Mouse (Mus musculus) adrenal gland, postnatal 10 days (tissue): ENCODE data around the gene 1810010H24Rik. TPM values are rescaled to one million over a fixed set of nuclear protein-coding genes. Genes with fewer than 3 reads are reported as not detected.
"Not testable (repeated sequence)": the region's sequence is repeated elsewhere in the genome, so short reads cannot be mapped to it uniquely, and the experiment has no call there.

Experiments used
- DNase-seq: peaks from one replicate; pipeline ENCODE4 v3.0.0; 2021; ENCODE audit warnings: mixed read lengths
- total RNA-seq, 2 experiments: library from RNA; stranded (reverse); gene quantifications; 2 replicates each; pipeline ENCODE4 v1.2.3; 2021

1810010H24Rik gene
- total RNA-seq, 2 experiments from 2014 or later, result 1.8 to 2.9 TPM

- no peak for DNase-seq
These were observed 15.9 kb downstream of the 1810010H24Rik start for GRCm38 (mm10) chr11:107041396-107041795.

- no peak for DNase-seq
These were observed 17.9 kb downstream of the 1810010H24Rik start for GRCm38 (mm10) chr11:107043361-107043760.

- DNase-seq, result peak; percentile 83
These were observed 18.8 kb downstream of the 1810010H24Rik start for GRCm38 (mm10) chr11:107044321-107044720.

- DNase-seq, result no peak
These were observed 20.1 kb downstream of the 1810010H24Rik start for GRCm38 (mm10) chr11:107045546-107045945.

GRCm38 (mm10) chr11:107046766-107047620 is 21.5 kb downstream of the 1810010H24Rik start:
- DNase-seq, result no peak

DNA sequence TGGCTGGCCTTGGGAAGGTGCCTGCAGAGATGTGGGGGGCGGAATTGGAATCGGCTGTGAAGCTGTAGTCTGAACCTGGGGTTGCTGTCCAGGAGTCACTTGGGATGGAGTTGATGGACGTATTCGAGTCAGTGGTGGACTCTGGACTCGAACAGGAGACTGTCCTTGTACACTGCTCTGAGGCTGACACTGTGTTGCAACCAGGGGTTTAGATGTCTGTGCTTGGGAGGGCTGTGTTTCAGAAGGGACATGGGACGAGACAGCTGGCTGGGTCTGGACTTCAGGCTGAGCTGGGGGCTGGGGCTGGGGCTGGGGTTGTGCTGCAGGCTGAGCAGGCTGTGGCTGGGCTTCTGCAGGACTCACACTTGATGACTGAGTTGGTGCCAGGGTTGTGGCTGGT is 29.4 kb downstream of the 1810010H24Rik start:
- DNase-seq, result no peak

DNA sequence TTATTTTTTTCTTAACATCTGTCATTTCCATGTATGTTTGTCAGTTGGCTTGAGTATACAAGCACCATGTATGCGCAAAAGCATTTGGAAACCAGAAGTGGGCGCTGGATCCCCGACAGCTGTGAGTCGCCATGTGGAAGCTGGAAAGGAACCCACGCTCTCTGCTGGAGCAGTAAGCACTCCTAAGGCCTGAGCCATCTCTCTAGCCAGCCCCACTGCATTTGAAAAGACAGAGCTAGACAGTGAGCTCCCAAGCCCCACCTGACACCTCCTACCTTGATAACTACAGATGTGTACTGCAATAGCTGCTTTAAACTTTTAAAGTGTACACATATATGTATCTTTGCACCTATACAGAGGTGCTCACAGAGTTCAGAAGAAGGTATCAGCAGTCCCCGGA is 31.9 kb downstream of the 1810010H24Rik start:
- DNase-seq, result no peak

DNA sequence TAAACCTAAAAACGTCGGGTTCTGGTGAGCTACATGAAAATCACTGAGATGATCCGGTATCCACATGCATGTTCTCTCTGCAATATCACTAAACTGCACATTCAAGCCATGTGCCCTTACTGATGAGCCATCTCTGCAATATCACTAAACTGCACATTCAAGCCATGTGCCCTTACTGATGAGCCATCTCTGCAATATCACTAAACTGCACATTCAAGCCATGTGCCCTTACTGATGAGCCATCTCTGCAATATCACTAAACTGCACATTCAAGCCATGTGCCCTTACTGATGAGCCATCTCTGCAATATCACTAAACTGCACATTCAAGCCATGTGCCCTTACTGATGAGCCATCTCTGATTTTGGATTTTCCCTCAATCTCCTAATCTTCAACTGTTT is 34.2 kb downstream of the 1810010H24Rik start:
- not testable (repeated sequence) for DNase-seq

DNA sequence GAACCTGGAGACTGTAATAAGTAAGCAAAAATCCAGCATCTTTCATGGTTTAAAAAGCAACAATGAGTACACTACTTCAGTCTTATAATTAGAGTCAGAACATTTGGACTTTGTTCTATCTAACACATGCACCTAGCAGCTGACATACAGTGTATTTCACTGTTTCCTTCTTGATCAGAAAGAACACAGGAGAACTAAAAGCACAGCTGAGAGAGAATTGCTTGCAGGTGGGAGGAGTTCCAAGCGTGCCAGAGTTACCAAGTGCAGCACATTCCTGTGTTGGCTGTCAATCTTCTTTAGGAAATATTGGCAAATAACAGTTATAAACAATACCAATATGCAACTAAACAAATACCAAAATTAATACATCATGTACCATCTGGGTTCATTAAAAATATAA is 35.5 kb downstream of the 1810010H24Rik start:
- no peak for DNase-seq

- DNase-seq, result no peak
These were observed 37.6 kb downstream of the 1810010H24Rik start for GRCm38 (mm10) chr11:107063067-107063466.

DNA sequence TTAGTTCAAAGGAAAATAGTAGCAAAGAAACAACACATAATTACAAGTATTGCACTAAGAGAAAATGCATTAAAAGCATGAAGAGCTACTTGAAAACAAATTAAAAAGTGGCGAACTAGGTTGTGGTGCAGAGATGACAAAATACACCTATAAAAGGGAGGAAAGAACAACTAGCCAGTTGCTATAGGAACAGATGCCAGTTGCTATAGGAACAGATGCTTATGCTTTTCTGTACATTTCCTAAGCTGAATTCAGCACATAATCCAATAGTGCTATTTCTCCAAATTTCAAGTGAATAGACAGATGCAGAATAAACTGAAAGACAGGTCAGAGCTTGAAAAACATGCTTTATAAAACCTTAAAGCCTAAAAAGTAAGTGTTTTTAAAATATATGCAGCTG is 39.1 kb downstream of the 1810010H24Rik start:
- no peak for DNase-seq

- DNase-seq, result peak; percentile 31
These were observed 39.8 kb downstream of the 1810010H24Rik start for GRCm38 (mm10) chr11:107065216-107065785.

Other genes with a start within 250 kb of the 1810010H24Rik start
- gene Polg2, start 246.1 kb upstream of the 1810010H24Rik start, total RNA-seq, result 1 to 10 TPM; 6.5 to 8.5 TPM
- gene Ddx5, start 236.5 kb upstream of the 1810010H24Rik start, total RNA-seq, result 100 to 1,000 TPM; 611 to 691 TPM
- 10 to 100 TPM in 1 of 2 experiments, 1 to 10 TPM in 1; 6.2 to 13.0 TPM for gene Cep95, start 236.4 kb upstream of the 1810010H24Rik start, total RNA-seq
- 10 to 100 TPM; 37.5 to 37.9 TPM for gene Smurf2, start 105.0 kb upstream of the 1810010H24Rik start, total RNA-seq
- 10 to 100 TPM; 45.3 to 46.7 TPM for gene Kpna2, start 26.1 kb upstream of the 1810010H24Rik start, total RNA-seq
- 10 to 100 TPM; 33.6 to 42.5 TPM for gene Bptf, start 106.4 kb downstream of the 1810010H24Rik start, total RNA-seq
- 10 to 100 TPM; 21.1 to 21.8 TPM for gene Nol11, start 163.7 kb downstream of the 1810010H24Rik start, total RNA-seq